Mouse (Mus musculus) splenic B cell, adult 2 months (primary cell): ENCODE results near the gene Smyd3.

Experiments used
- DNase-seq: peaks from one replicate; pipeline ENCODE4 v3.0.0-alpha.2; 2011; ENCODE audit warnings: low read depth, low spot score
- H3K27me3 ChIP-seq: 2 replicates; pipeline ENCODE4 v1.6.1; 2012; ENCODE audit warnings: mild to moderate bottlenecking, low read length, moderate library complexity, mixed read lengths; ENCODE audit not compliant: control insufficient read depth, poor library complexity, insufficient read depth, severe bottlenecking
- H3K36me3 ChIP-seq: 2 replicates; pipeline ENCODE4 v1.6.1; 2012; ENCODE audit warnings: mild to moderate bottlenecking, low read length, moderate library complexity, mixed read lengths; ENCODE audit not compliant: control insufficient read depth, poor library complexity, insufficient read depth, severe bottlenecking

Gene Smyd3

DNA sequence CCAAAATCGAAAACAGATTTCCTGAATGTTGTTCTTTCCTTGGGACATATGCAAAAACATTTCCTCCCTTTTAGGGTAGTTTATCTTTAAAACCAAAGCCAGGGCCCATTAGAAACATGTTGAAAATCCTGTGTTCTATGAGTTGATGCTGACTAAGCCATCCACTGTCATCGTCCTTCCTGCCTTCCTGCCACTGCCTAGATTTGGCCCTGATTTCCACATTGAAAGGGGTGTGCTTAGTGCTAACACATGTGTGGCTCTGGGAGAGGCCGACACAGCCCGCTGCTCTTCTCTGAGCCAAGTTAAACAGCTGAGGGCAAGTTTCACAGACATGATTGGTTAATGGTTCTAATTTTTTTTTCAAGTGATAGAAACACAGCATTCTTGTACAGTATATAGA is 581.4 kb downstream of the Smyd3 start:
- no peaks in the 10 kb centered on the region for H3K27me3 ChIP-seq
- no peak for DNase-seq
- H3K36me3 ChIP-seq = no peaks in the 10 kb centered on the region

GRCm38 (mm10) chr1:178933953-178934637 is 583.7 kb downstream of the Smyd3 start:
- Histone ChIP-seq H3K36me3 (no peaks in the 10 kb centered on the region), H3K27me3 (no peaks in the 10 kb centered on the region)
- no peak for DNase-seq

DNA sequence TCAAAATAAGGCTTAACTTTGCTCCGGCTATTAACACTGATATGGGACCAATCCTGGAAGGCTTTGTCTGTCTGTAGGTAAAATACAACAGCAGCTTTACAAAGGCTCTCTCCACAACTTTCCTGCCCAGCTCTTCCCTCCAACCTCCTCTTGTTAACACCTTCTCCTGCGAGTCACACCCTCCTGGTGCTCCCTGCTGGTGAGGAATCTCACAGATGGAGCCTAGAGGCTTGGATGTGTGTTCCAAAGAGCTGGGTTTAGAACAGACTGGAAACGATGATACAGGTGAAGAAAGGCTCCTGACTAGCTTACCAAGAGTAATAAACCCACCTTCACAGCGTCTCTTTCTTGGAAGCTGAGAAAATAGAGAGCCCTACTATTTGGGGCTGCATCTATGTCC is 588.3 kb downstream of the Smyd3 start:
- DNase-seq = no peak
- Histone ChIP-seq H3K27me3 (no peaks in the 10 kb centered on the region), H3K36me3 (no peaks in the 10 kb centered on the region)

GRCm38 (mm10) chr1:178924492-178925183 is 593.2 kb downstream of the Smyd3 start:
- DNase-seq = peak; percentile 20
- Histone ChIP-seq H3K36me3 (no peaks in the 10 kb centered on the region), H3K27me3 (no peaks in the 10 kb centered on the region)

DNA sequence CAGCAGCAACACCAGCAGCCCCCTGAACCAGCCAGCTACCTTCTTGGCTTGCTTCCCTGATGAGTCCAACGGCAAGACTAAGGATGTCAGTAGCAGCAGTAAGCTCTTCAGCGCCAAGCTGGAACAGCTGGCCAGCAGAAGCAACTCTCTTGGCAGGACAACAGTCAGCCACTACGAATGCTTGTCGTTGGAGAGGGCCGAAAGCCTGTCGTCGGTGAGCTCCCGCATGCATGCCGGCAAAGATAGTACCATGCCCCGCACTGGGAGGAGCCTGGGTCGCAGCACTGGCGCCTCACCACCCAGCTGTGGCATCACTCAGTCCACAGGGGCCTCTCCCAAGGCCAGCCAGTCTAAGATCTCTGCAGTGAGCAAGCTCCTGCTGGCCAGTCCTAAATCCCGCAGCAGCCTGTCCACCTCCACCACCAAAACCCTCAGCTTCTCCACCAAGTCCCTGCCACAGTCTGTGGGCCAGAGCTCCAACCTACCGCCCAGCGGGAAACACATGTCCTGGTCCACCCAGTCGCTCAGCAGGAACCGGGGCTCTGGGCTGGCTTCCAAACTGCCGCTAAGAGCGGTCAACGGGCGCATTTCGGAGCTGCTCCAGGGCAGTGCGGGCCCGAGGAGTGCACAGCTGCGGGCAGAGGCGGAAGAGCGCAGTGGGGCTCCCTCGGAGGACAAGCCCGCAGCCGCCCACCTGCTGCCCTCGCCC is 600.5 kb downstream of the Smyd3 start:
- Histone ChIP-seq H3K36me3 (no peaks in the 10 kb centered on the region; the same call in 1 of the 2 replicates), H3K27me3 (no peaks in the 10 kb centered on the region)
- DNase-seq = no peak

GRCm38 (mm10) chr1:178915056-178915455 is 602.8 kb downstream of the Smyd3 start:
- no peaks in the 10 kb centered on the region for H3K27me3 ChIP-seq
- no peaks in the 10 kb centered on the region; the same call in 1 of the 2 replicates for H3K36me3 ChIP-seq
- DNase-seq = no peak

GRCm38 (mm10) chr1:178912936-178913716 is 604.7 kb downstream of the Smyd3 start:
- DNase-seq = no peak
- Histone ChIP-seq H3K27me3 (no peaks in the 10 kb centered on the region), H3K36me3 (no peaks in the 10 kb centered on the region; the same call in 1 of the 2 replicates)

- DNase-seq = no peak
- H3K36me3 ChIP-seq = no peaks in the 10 kb centered on the region; the same call in 1 of the 2 replicates
Measured at GRCm38 (mm10) chr1:178910951-178911350, 606.9 kb downstream of the Smyd3 start.

More at GRCm38 (mm10) chr1:178910951-178911350, 606.9 kb downstream of the Smyd3 start:
- no peaks in the 10 kb centered on the region for H3K27me3 ChIP-seq
